Mouse (Mus musculus): ENCODE measurements around the gene Folr2. TPM values are rescaled to one million over a fixed set of nuclear protein-coding genes. Genes with fewer than 3 reads are reported as not detected.

The Folr2 gene
- total RNA-seq, 2 experiments from 2014 or later, result 2.3 to 9.5 TPM

- no peak for DNase-seq (ENCODE audit: low spot score in 2 of 2)
Observed at GRCm38 (mm10) chr7:101867482-101867881, 10.5 kb upstream of the Folr2 start.

GRCm38 (mm10) chr7:101866491-101867265 is 9.7 kb upstream of the Folr2 start:
- no peak for DNase-seq (ENCODE audit: low spot score in 2 of 2)

- DNase-seq (ENCODE audit: low spot score in 2 of 2), result no peak
Observed at GRCm38 (mm10) chr7:101863415-101863814, 6.4 kb upstream of the Folr2 start, which contains the start of gene Anapc15. Gene Anapc15 (plus strand): TSS chr7:101863715.

DNA sequence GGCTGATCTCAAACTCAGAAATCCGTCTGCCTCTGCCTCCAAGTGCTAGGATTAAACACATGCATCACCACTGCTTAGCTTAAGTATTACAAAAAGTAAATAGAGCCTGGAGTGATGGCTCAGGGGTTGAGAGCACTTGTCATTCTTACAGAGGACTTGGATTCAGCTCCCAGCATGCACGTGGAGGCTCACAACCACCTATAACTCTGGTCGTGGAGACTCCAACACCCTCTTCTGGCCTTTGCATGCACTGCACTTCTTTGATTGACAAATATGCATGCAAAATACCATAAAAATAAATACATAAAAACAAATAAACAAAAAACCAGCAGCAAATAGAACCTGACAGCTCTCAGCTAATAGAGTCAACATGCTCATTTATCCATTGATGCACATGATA is 5.3 kb upstream of the Folr2 start:
- DNase-seq (ENCODE audit: low spot score in 2 of 2), result no peak

- DNase-seq (ENCODE audit: low spot score in 2 of 2), result no peak
Observed at GRCm38 (mm10) chr7:101860978-101861377, 4.0 kb upstream of the Folr2 start.

GRCm38 (mm10) chr7:101858362-101858761 is 1.4 kb upstream of the Folr2 start:
- DNase-seq (ENCODE audit: low spot score in 2 of 2), result no peak

GRCm38 (mm10) chr7:101853816-101854215 is 3.2 kb downstream of the Folr2 start:
- no peak for DNase-seq (ENCODE audit: low spot score in 2 of 2)

- no peak for DNase-seq (ENCODE audit: low spot score in 2 of 2)
Observed at GRCm38 (mm10) chr7:101852846-101853245, 4.1 kb downstream of the Folr2 start.

DNA sequence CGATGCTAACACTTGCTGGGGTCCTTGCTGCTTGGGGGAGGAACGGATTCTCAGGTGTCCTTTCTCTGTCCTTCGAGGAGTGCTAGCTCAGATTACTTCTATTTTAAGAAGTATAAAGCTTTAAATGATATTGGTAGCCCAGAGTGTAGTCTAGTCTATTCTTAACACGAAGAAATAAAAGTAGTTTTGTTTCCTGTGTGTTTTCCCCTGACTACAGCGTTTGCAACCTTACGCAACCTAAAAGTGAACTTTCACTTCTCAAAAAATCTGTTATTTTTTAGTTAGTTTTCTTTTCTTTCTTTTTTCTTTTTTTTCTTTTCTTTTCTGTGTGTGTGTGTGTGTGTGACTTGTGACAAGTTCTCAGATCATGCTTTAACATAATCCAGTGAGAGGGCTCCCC is 5.3 kb downstream of the Folr2 start:
- DNase-seq (ENCODE audit: low spot score in 2 of 2), result no peak

- no peak for DNase-seq (ENCODE audit: low spot score in 2 of 2)
Observed at GRCm38 (mm10) chr7:101847934-101848333, 9.1 kb downstream of the Folr2 start.

DNA sequence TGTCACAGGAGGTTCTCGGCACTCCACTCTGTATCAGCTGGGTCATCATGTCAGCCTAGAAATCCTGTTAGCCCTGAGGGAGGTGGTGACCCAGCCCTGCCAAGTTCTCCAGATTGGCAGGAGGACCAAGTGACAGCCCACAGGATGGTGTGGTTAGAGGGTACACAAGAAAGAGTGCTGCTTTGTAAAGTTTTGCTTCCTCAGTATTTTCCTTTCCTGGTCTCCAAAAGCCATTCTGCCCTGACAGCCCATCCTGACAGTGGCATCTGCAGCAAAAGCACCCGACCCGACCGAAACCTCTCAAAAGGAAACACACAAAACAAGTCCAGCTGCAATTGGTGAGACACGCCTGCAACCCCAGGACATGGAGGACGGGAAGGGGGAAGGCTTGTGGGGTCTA is 12.8 kb downstream of the Folr2 start:
- no peak for DNase-seq (ENCODE audit: low spot score in 2 of 2)

GRCm38 (mm10) chr7:101837606-101838471 is 19.2 kb downstream of the Folr2 start, which contains the start of gene Inppl1:
Gene Inppl1 (minus strand): TSS chr7:101838229.
- peak; percentile 82 to 85 for DNase-seq (ENCODE audit: low spot score in 2 of 2)

DNA sequence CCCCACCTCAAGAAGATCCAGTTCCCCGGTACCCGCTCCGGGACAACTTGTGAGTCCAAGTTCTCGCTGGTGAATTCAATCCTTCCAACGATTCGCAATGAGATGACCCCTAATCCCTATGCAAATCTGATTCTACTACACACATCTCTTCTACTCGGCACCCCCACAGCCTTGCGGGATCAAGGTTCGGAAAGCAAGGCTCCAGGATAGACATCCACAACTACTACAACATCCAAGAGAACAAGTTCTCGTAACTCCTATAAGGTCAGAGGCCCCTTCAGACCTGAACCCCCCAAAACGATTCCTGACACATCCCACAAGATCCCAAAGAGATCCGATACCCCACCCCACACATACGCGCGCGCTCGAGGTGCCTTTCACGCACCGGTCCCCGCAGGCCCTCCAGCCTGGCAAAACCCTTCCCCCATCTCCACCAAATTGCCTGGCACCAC is 19.8 kb downstream of the Folr2 start:
- DNase-seq (ENCODE audit: low spot score in 2 of 2), result no peak

DNA sequence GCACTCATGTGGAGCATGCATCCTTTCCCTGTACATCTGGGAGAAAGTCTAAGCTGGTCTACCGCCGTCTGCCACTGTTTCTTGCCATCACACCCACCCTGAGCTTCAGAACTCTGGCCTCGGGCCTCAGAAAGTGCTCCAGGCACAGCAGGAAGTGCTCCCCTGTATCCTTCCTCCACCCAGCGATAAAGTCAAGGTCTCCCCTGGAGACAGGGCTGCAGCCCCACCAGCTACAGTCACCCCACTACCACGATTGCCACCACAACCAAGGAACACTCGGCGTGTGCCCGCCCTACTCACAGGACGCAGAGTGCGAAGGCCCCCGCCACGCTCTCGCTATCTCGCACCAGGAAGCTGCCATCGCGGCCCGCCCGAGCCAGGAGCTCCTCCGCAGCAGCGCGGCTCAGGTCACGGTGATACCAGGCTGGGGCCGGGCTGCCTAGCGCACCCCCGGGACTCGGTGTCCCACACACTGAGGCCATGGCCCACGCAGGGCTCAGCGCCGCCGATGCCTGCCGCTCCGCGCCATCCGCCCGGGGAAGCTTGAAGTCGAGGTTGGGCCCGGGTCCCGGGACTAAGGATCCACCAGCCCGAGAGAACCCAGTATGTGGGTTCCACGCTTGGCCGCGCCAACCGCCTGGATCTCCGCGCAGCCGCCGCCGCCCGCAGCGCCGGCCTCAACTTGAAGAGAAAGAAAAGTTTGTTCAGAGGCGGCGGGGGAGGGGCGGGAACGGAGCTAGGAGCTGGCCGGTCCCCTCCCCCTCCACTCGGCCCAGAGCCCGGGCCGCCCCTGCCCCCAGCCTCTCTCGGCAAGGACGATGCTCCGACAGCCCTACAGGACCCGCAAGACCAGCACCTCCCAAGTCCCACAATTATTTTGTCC is 20.5 kb downstream of the Folr2 start:
- peak; percentile 64 to 67 for DNase-seq (ENCODE audit: low spot score in 2 of 2)

- DNase-seq (ENCODE audit: low spot score in 2 of 2), result no peak
Observed at GRCm38 (mm10) chr7:101835457-101836109, 21.4 kb downstream of the Folr2 start.

DNA sequence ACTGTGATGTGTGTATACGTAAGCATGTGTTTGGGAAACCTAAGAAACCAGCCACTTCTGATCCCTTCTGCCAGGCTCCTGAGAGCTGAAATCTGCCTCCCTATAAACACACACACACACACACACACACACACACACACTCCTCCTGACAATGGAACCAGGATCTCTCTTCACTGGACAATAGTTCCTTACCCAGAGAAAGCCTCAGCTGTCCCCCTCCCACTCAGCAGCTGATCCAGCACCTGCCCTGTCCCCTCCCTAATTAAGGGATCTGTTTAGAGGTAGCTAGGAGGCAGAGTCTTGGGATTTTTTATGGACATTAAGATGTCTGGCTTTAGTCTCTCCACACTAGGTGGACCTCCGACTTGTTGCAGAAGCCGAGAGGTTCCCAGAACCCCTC is 22.1 kb downstream of the Folr2 start:
- DNase-seq (ENCODE audit: low spot score in 2 of 2), result no peak

- no peak for DNase-seq (ENCODE audit: low spot score in 2 of 2)
Observed at GRCm38 (mm10) chr7:101833916-101834584, 22.9 kb downstream of the Folr2 start.

DNA sequence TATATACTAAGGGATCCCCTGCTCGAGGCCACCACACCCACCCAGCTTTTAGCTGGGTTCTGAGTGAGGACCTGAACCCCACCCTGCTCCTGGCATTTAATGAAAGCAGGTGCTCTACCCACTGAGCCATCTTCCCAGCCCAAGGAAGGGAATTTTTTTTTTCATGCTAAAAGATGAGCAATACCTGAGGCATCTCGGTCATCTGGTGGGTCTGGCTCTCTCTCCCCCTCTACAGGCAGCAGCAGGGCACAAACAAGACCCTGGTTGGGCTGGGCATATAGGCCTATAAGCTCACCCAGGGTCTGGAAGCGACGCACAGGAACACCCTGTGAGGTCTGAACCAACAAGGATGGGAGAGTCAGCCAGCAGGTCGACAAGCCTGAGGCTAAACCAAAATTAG is 23.6 kb downstream of the Folr2 start:
- DNase-seq (ENCODE audit: low spot score in 2 of 2), result no peak

GRCm38 (mm10) chr7:101832372-101832771 is 24.6 kb downstream of the Folr2 start:
- DNase-seq (ENCODE audit: low spot score in 2 of 2), result no peak

DNA sequence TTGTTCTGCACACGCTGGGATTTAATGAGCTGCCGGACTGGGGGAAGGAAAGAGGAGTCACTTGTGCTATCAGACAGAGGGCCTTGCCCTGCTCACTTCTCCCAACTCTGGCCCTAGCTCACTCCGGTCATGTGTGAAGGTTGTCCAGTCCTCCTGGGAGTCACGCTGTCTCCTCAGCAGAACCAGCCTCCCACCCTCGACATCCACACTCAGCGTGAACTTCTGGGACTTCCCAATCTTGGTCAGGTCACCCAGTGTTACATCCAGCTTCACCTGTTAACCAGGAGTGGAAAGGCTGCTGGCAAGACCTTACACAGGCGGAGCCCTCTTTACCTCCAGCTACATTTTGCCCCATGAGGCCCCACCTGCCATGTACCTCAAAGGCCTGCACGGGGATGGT is 25.6 kb downstream of the Folr2 start:
- DNase-seq (ENCODE audit: low spot score in 2 of 2), result no peak

Measured in adrenal gland, adult 18-20 months (tissue).